Mouse (Mus musculus) midbrain, embryonic 12.5 days (tissue): Measurements from ENCODE around the gene Cntrob. TPM values are rescaled to one million over a fixed set of nuclear protein-coding genes. Genes with fewer than 3 reads are reported as not detected.

Experiments used
- ATAC-seq: fragments of 200-750 bp; cut with Nextera tagmentation; 2 replicates; pipeline ENCODE4 v1.8.0; 2017; ENCODE audit warnings: low read depth, moderate TSS enrichment, moderate library complexity; ENCODE audit not compliant: low FRiP score
- H3K27ac ChIP-seq: fragments of 300-500 bp; sonication (generic); replicated peaks from 2 replicates; pipeline ENCODE4 v1.5.1; 2016; ENCODE audit warnings: mild to moderate bottlenecking
- H3K27me3 ChIP-seq: fragments of 300-500 bp; sonication (generic); 2 replicates; pipeline ENCODE4 v1.6.1; 2016; ENCODE audit warnings: mild to moderate bottlenecking
- H3K36me3 ChIP-seq: fragments of 300-500 bp; sonication (generic); 2 replicates; pipeline ENCODE4 v1.6.1; 2016
- H3K4me1 ChIP-seq: fragments of 300-500 bp; sonication (generic); 2 replicates; pipeline ENCODE4 v1.6.1; 2016
- H3K4me2 ChIP-seq: fragments of 300-500 bp; sonication (generic); replicated peaks from 2 replicates; pipeline ENCODE4 v1.6.1; 2016; ENCODE audit warnings: mild to moderate bottlenecking, moderate library complexity
- H3K4me3 ChIP-seq: fragments of 300-500 bp; sonication (generic); 2 replicates; pipeline ENCODE4 v1.5.1; 2016; ENCODE audit warnings: mild to moderate bottlenecking
- H3K9ac ChIP-seq: fragments of 300-500 bp; sonication (generic); replicated peaks from 2 replicates; pipeline ENCODE4 v1.6.1; 2016; ENCODE audit warnings: mild to moderate bottlenecking, moderate library complexity
- H3K9me3 ChIP-seq: fragments of 300-500 bp; sonication (generic); 2 replicates; pipeline ENCODE4 v1.6.1; 2016; ENCODE audit warnings: mild to moderate bottlenecking
- WGBS: fragments of 180-500 bp; shearing (Covaris S2); methylation state at CpG from one replicate; pipeline ENCODE4 v1.1.7; 2016; 5-methylcytosine and 5-hydroxymethylcytosine counted together
- polyA plus RNA-seq: library from polyadenylated mRNA; unstranded; fragments of >200 nt; fragmentation: Nextera tagmentation; extraction: Ambion mirVana; gene quantifications from 2 replicates; pipeline ENCODE4 v1.2.1, GENCODE M21; 2016

Gene Cntrob
- polyA plus RNA-seq, 1 experiment from 2014 or later = 40.1 TPM

- no peak overlapping the region for H3K27ac ChIP-seq
- H3K4me3 ChIP-seq = no peak overlapping the region
- H3K4me2 ChIP-seq = no peak overlapping the region
- H3K27me3 ChIP-seq = no peaks in the 10 kb centered on the region
- H3K36me3 ChIP-seq = no peaks in the 10 kb centered on the region
- H3K9ac ChIP-seq = no peak overlapping the region
- H3K4me1 ChIP-seq = no peaks in the 10 kb centered on the region
- 97% methylated on average over 5 of the region's 5 CpGs for WGBS
- no peaks in the 10 kb centered on the region for H3K9me3 ChIP-seq
- ATAC-seq = no peak
These were observed 32.5 kb downstream of the Cntrob start for GRCm38 (mm10) chr11:69291111-69291510.

GRCm38 (mm10) chr11:69277267-69277666 is 46.3 kb downstream of the Cntrob start:
- no peak for ATAC-seq
- H3K4me1 ChIP-seq = no peaks in the 10 kb centered on the region
- 64% methylated on average over 5 of the region's 5 CpGs for WGBS
- H3K4me3 ChIP-seq = no peak overlapping the region
- H3K27me3 ChIP-seq = no peaks in the 10 kb centered on the region
- no peaks in the 10 kb centered on the region for H3K36me3 ChIP-seq
- no peak overlapping the region for H3K9ac ChIP-seq
- no peak overlapping the region for H3K27ac ChIP-seq
- H3K4me2 ChIP-seq = no peak overlapping the region
- no peaks in the 10 kb centered on the region for H3K9me3 ChIP-seq

- Histone ChIP-seq H3K36me3 (no peaks in the 10 kb centered on the region), H3K9ac (no peak overlapping the region), H3K27ac (no peak overlapping the region), H3K4me3 (no peak overlapping the region), H3K4me2 (no peak overlapping the region), H3K9me3 (no peaks in the 10 kb centered on the region), H3K27me3 (no peaks in the 10 kb centered on the region), H3K4me1 (peaks cover 8% of the 10 kb centered on the region; the same call in 1 of the 2 replicates)
- no peak for ATAC-seq
- 64% methylated on average over 2 of the region's 2 CpGs for WGBS
These were observed 47.5 kb downstream of the Cntrob start for GRCm38 (mm10) chr11:69276081-69276480.

GRCm38 (mm10) chr11:69275650-69276049 is 47.9 kb downstream of the Cntrob start:
- Histone ChIP-seq H3K27ac (no peak overlapping the region), H3K9ac (no peak overlapping the region), H3K4me3 (no peak overlapping the region), H3K9me3 (no peaks in the 10 kb centered on the region), H3K36me3 (no peaks in the 10 kb centered on the region), H3K27me3 (no peaks in the 10 kb centered on the region), H3K4me1 (peaks cover 8% of the 10 kb centered on the region; the same call in 1 of the 2 replicates), H3K4me2 (no peak overlapping the region)
- no peak for ATAC-seq
- WGBS = 81% methylated on average over 6 of the region's 6 CpGs

- no peak overlapping the region for H3K9ac ChIP-seq
- no peaks in the 10 kb centered on the region for H3K36me3 ChIP-seq
- peaks cover 17% of the 10 kb centered on the region for H3K27me3 ChIP-seq
- peaks cover 23% of the 10 kb centered on the region; the same call in 1 of the 2 replicates for H3K4me1 ChIP-seq
- no peak overlapping the region for H3K4me2 ChIP-seq
- WGBS = 41% methylated on average over 16 of the region's 16 CpGs
- H3K27ac ChIP-seq = no peak overlapping the region; the same call in 1 of the 2 replicates
- ATAC-seq = no peak
- no peaks in the 10 kb centered on the region for H3K9me3 ChIP-seq
- no peak overlapping the region for H3K4me3 ChIP-seq
These were observed 51.3 kb downstream of the Cntrob start for GRCm38 (mm10) chr11:69272122-69272740.

- Histone ChIP-seq H3K4me3 (no peak overlapping the region), H3K36me3 (no peaks in the 10 kb centered on the region), H3K27me3 (peaks cover 17% of the 10 kb centered on the region), H3K4me2 (no peak overlapping the region), H3K4me1 (peaks cover 35% of the 10 kb centered on the region), H3K9me3 (no peaks in the 10 kb centered on the region), H3K9ac (no peak overlapping the region), H3K27ac (no peak overlapping the region)
- 23% methylated on average over 13 of the region's 13 CpGs for WGBS
- no peak for ATAC-seq
These were observed 54.0 kb downstream of the Cntrob start for GRCm38 (mm10) chr11:69269575-69269974.

GRCm38 (mm10) chr11:69268100-69268499 is 55.5 kb downstream of the Cntrob start:
- no peak overlapping the region for H3K4me2 ChIP-seq
- H3K27me3 ChIP-seq = peaks cover 17% of the 10 kb centered on the region
- no peak overlapping the region for H3K4me3 ChIP-seq
- H3K9ac ChIP-seq = no peak overlapping the region
- no peaks in the 10 kb centered on the region for H3K9me3 ChIP-seq
- WGBS = 88% methylated on average over 13 of the region's 13 CpGs
- no peak for ATAC-seq
- H3K4me1 ChIP-seq = peaks cover 35% of the 10 kb centered on the region
- H3K36me3 ChIP-seq = no peaks in the 10 kb centered on the region
- no peak overlapping the region for H3K27ac ChIP-seq

GRCm38 (mm10) chr11:69267341-69267740 is 56.2 kb downstream of the Cntrob start:
- Histone ChIP-seq H3K36me3 (no peaks in the 10 kb centered on the region), H3K27me3 (peaks cover 17% of the 10 kb centered on the region), H3K4me3 (no peak overlapping the region), H3K4me1 (peaks cover 35% of the 10 kb centered on the region), H3K9me3 (no peaks in the 10 kb centered on the region), H3K27ac (no peak overlapping the region), H3K9ac (no peak overlapping the region), H3K4me2 (no peak overlapping the region)
- WGBS = 31% methylated on average over 7 of the region's 7 CpGs
- no peak for ATAC-seq

- ATAC-seq = 0 out of 2 replicates have a peak, but pooled peaks have one; percentile 19
- peak overlapping the region; percentile 37 for H3K4me2 ChIP-seq
These were observed 57.3 kb downstream of the Cntrob start for GRCm38 (mm10) chr11:69266253-69266652.

GRCm38 (mm10) chr11:69265410-69265809 is 58.2 kb downstream of the Cntrob start:
- Histone ChIP-seq H3K27me3 (peaks cover 17% of the 10 kb centered on the region), H3K9me3 (no peaks in the 10 kb centered on the region), H3K36me3 (no peaks in the 10 kb centered on the region), H3K4me2 (no peak overlapping the region), H3K4me1 (peaks cover 27% of the 10 kb centered on the region), H3K27ac (no peak overlapping the region), H3K9ac (no peak overlapping the region), H3K4me3 (no peak overlapping the region)
- WGBS = 75% methylated on average over 9 of the region's 9 CpGs
- ATAC-seq = no peak

More at GRCm38 (mm10) chr11:69266253-69266652, 57.3 kb downstream of the Cntrob start:
- 19% methylated on average over 10 of the region's 10 CpGs for WGBS
- Histone ChIP-seq H3K27me3 (peaks cover 17% of the 10 kb centered on the region), H3K4me1 (peaks cover 28% of the 10 kb centered on the region), H3K9ac (0 out of 2 replicates have a peak overlapping the region, but pooled peaks have one; percentile 17), H3K27ac (peak overlapping the region; percentile 42; the same call in 1 of the 2 replicates), H3K4me3 (no peak overlapping the region), H3K9me3 (no peaks in the 10 kb centered on the region), H3K36me3 (no peaks in the 10 kb centered on the region)

- 82% methylated on average over 2 of the region's 2 CpGs for WGBS
- no peak overlapping the region for H3K27ac ChIP-seq
These were observed 59.3 kb downstream of the Cntrob start for GRCm38 (mm10) chr11:69264276-69264675.

GRCm38 (mm10) chr11:69260111-69260510 is 63.5 kb downstream of the Cntrob start:
- no peak overlapping the region for H3K27ac ChIP-seq
- WGBS = 96% methylated on average over 1 of the region's 1 CpGs
- H3K36me3 ChIP-seq = no peaks in the 10 kb centered on the region
- H3K9ac ChIP-seq = no peak overlapping the region
- no peaks in the 10 kb centered on the region for H3K27me3 ChIP-seq
- H3K4me3 ChIP-seq = no peak overlapping the region
- no peaks in the 10 kb centered on the region for H3K4me1 ChIP-seq
- H3K4me2 ChIP-seq = no peak overlapping the region
- no peaks in the 10 kb centered on the region for H3K9me3 ChIP-seq
- ATAC-seq = no peak

More at GRCm38 (mm10) chr11:69264276-69264675, 59.3 kb downstream of the Cntrob start:
- no peaks in the 10 kb centered on the region for H3K36me3 ChIP-seq
- H3K4me2 ChIP-seq = no peak overlapping the region
- H3K4me3 ChIP-seq = no peak overlapping the region
- H3K27me3 ChIP-seq = peaks cover 16% of the 10 kb centered on the region
- H3K4me1 ChIP-seq = peaks cover 21% of the 10 kb centered on the region
- no peaks in the 10 kb centered on the region for H3K9me3 ChIP-seq
- no peak overlapping the region for H3K9ac ChIP-seq
- no peak for ATAC-seq
